Mouse (Mus musculus) kidney, postnatal 0 days (tissue): ENCODE measurements around the gene Cdk14. TPM values are rescaled to one million over a fixed set of nuclear protein-coding genes. Genes with fewer than 3 reads are reported as not detected.
A peak's percentile ranks its signal among the peaks of the same experiment; 100 is the strongest.

Experiments
- ATAC-seq: fragments of 200-750 bp; cut with Nextera tagmentation; replicated peaks from 2 replicates; pipeline ENCODE4 v1.8.0; 2017; ENCODE audit warnings: low read depth, moderate number of reproducible peaks, moderate TSS enrichment, moderate library complexity; ENCODE audit not compliant: low FRiP score
- DNase-seq: peaks from one replicate; pipeline ENCODE4 v3.0.0-alpha.2; 2016; ENCODE audit warnings: low spot score
- H3K27ac ChIP-seq: fragments of 300-500 bp; sonication (generic); 2 replicates; pipeline ENCODE4 v1.5.1; 2014; ENCODE audit warnings: mild to moderate bottlenecking
- H3K27me3 ChIP-seq: fragments of 300-500 bp; sonication (generic); 2 replicates; pipeline ENCODE4 v1.6.1; 2014; ENCODE audit warnings: low read length, mixed read lengths; ENCODE audit not compliant: insufficient read depth
- H3K36me3 ChIP-seq: fragments of 300-500 bp; sonication (generic); 2 replicates; pipeline ENCODE4 v1.6.1; 2014; ENCODE audit warnings: low read length, mixed read lengths; ENCODE audit not compliant: insufficient read depth
- H3K4me1 ChIP-seq: fragments of 300-500 bp; sonication (generic); replicated peaks from 2 replicates; pipeline ENCODE4 v1.6.1; 2014; ENCODE audit warnings: antibody characterized with exemption, low read length, mixed read lengths; ENCODE audit not compliant: insufficient read depth
- H3K4me2 ChIP-seq: fragments of 300-500 bp; sonication (generic); 2 replicates; pipeline ENCODE4 v1.6.1; 2014; ENCODE audit warnings: mild to moderate bottlenecking, low read length, moderate library complexity, mixed read lengths
- H3K4me3 ChIP-seq: fragments of 300-500 bp; sonication (generic); replicated peaks from 2 replicates; pipeline ENCODE4 v1.5.1; 2014; ENCODE audit warnings: low read depth, low read length
- H3K9ac ChIP-seq: fragments of 300-500 bp; sonication (generic); 2 replicates; pipeline ENCODE4 v1.6.1; 2014; ENCODE audit warnings: low read depth, low read length
- H3K9me3 ChIP-seq: fragments of 300-500 bp; sonication (generic); replicated peaks from 2 replicates; pipeline ENCODE4 v1.6.1; 2016; ENCODE audit warnings: low read length, inconsistent platforms, mixed read lengths
- CTCF ChIP-seq: IDR thresholded peaks from 2 replicates; pipeline ENCODE4 v1.5.1; 2016; ENCODE audit warnings: antibody characterized with exemption, low read depth, mild to moderate bottlenecking, moderate library complexity
- WGBS: fragments of 180-500 bp; shearing (Covaris S2); extraction: QIAGEN DNeasy Blood & Tissue Kit; methylation state at CpG from one replicate; pipeline ENCODE4 v1.1.7; 2014; 5-methylcytosine and 5-hydroxymethylcytosine counted together
- polyA plus RNA-seq: library from polyadenylated mRNA; unstranded; fragments of >200 nt; fragmentation: Nextera tagmentation; extraction: Ambion mirVana; gene quantifications from 2 replicates; pipeline ENCODE4 v1.2.1, GENCODE M21; 2015

The Cdk14 gene
- polyA plus RNA-seq, 1 experiment from 2014 or later = 8.8 TPM

DNA sequence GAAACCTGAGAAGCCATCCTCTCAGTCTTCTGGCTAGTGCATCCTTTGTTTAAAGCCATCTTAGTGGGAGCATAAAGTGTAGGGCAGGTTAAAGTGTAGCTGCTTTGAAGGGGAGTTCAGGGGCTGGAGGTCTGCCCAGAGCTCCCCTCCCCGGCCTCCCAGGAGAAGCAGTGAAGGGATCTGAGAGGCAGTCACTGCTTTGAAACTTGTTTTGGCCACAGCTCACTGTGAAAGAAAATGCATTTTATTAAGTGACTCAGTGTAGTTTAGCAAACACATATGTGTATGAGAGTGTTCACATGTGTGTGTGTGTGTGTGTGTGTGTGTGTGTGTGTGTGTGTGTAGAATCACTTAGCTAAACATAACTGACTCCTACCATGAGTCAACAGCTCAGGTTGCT, 554.0 kb downstream of the Cdk14 start:
- TF ChIP-seq CTCF = no peak
- Histone ChIP-seq H3K9ac (no peak overlapping the region), H3K27me3 (no peaks in the 10 kb centered on the region), H3K4me3 (no peak overlapping the region), H3K9me3 (no peaks in the 10 kb centered on the region), H3K36me3 (no peaks in the 10 kb centered on the region), H3K4me1 (peaks cover 3% of the 10 kb centered on the region; the same call in 1 of the 2 replicates), H3K27ac (0 out of 2 replicates have a peak overlapping the region, but pooled peaks have one; percentile 39), H3K4me2 (no peak overlapping the region)
- 14% methylated on average over 1 of the region's 1 CpGs for WGBS
- no peak for DNase-seq
- ATAC-seq = no peak; the same call in 1 of the 2 replicates

DNA sequence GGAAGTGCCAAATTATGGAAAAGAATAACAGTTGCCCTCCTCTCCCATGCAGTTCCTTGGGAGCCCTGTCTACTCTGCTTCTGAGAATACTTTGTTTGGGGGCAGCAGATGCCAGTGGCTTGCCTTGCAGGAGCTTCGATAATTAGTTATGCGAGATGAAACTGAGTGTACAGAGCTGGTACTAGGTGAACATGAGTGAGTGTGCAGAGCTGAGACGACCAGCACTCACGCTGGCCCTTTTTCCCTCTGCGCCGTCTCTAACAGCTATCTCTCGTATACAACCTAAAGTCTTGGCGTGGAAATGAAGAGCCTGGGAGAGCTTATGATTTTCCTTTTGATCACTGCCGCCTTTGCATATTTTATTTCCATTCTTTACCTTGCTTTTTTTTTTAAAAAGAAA, 558.5 kb downstream of the Cdk14 start:
- no peak for DNase-seq
- Histone ChIP-seq H3K9me3 (no peaks in the 10 kb centered on the region), H3K4me2 (no peak overlapping the region), H3K4me3 (no peak overlapping the region), H3K27ac (no peak overlapping the region), H3K36me3 (no peaks in the 10 kb centered on the region), H3K4me1 (0 out of 2 replicates have a peak, but pooled peaks cover 6% of the 10 kb centered on the region), H3K27me3 (no peaks in the 10 kb centered on the region), H3K9ac (no peak overlapping the region)
- no peak for ATAC-seq
- TF ChIP-seq CTCF = no peak
- 86% methylated on average over 9 of the region's 9 CpGs for WGBS

DNA sequence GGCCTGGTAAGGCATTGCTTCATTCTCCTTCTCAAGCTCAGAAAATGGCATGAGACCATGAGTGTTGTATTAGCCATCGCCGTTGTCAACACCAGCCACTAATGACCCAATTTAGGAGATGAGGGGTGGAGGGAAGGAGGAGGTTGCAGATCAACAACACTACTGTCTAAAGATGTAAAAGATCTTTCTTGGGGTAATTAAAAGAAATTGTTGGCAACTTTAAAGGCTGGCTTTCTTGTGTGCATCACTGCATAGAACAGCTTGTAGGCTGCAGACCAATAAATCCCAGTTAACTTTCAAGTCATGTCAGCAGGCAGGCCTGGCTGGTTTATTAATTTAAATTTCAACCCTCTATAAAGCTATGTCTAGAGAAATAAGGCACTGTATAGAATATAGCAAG, 559.0 kb downstream of the Cdk14 start:
- H3K4me3 ChIP-seq = no peak overlapping the region
- 0 out of 2 replicates have a peak, but pooled peaks cover 6% of the 10 kb centered on the region for H3K4me1 ChIP-seq
- H3K9ac ChIP-seq = no peak overlapping the region
- no peaks in the 10 kb centered on the region for H3K9me3 ChIP-seq
- WGBS = 58% methylated on average over 2 of the region's 2 CpGs
- DNase-seq (no peak), ATAC-seq (no peak)
- no peak overlapping the region for H3K27ac ChIP-seq
- H3K36me3 ChIP-seq = no peaks in the 10 kb centered on the region
- no peak for TF ChIP-seq CTCF
- no peak overlapping the region for H3K4me2 ChIP-seq
- no peaks in the 10 kb centered on the region for H3K27me3 ChIP-seq

DNA sequence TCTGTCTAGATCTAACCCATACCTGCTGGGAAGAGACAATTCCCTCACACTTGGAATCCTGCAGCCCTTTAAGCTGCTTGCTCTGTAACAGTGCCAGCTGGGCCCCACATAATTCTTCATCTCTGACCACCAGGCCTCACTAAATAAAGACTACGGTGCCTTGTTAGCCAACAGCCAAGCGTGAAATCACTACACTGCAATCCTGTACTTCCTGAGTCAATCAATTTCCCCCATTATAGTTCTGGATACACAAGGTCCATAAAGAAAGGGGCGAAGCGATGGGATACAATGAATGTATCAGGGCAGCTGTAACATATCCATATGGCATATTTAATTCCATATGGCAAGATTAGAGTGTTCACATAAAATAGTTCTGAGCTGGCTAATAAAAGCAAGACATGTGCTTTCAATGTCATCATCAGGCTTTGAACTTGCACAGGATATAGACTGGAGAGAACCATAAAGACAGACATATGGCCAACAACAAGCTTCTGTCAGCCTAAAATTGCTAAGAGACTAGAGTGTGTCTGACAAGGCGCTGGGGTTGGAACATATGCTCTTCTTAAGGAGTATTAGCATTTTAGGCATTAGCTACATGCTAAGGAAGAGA, 562.0 kb downstream of the Cdk14 start:
- ATAC-seq (no peak; the same call in 1 of the 2 replicates), DNase-seq (peak; percentile 78)
- no peak overlapping the region for H3K4me2 ChIP-seq
- no peak overlapping the region for H3K4me3 ChIP-seq
- no peaks in the 10 kb centered on the region for H3K36me3 ChIP-seq
- 0 out of 2 replicates have a peak, but pooled peaks cover 6% of the 10 kb centered on the region for H3K4me1 ChIP-seq
- no peak for TF ChIP-seq CTCF
- H3K27ac ChIP-seq = no peak overlapping the region
- WGBS = 38% methylated on average over 5 of the region's 5 CpGs
- no peaks in the 10 kb centered on the region for H3K27me3 ChIP-seq
- no peak overlapping the region for H3K9ac ChIP-seq
- H3K9me3 ChIP-seq = no peaks in the 10 kb centered on the region

DNA sequence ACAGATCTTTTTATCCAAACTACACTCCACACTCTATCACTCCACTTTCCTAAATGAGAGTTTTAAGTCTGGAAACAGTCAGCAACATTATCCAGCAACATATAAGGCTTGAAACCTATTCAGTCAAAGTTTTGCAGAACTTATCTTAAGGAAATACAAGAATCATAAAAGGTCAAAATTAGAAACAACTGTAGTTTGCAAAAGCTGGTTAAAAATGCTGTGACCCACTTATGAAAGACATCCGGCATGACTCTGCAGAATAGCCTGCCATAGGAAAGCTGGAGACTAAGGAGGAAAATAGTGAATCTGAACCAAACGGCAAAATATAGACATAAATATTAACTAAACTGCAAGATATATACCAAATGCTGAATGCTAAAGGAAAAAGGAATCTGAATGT, 566.6 kb downstream of the Cdk14 start:
- Histone ChIP-seq H3K4me3 (no peak overlapping the region), H3K27me3 (no peaks in the 10 kb centered on the region), H3K4me2 (no peak overlapping the region), H3K4me1 (0 out of 2 replicates have a peak, but pooled peaks cover 8% of the 10 kb centered on the region), H3K27ac (peak overlapping the region; percentile 84), H3K9ac (no peak overlapping the region), H3K36me3 (no peaks in the 10 kb centered on the region), H3K9me3 (no peaks in the 10 kb centered on the region)
- no peak for ATAC-seq
- 72% methylated on average over 2 of the region's 2 CpGs for WGBS
- no peak for DNase-seq
- TF ChIP-seq CTCF = no peak

DNA sequence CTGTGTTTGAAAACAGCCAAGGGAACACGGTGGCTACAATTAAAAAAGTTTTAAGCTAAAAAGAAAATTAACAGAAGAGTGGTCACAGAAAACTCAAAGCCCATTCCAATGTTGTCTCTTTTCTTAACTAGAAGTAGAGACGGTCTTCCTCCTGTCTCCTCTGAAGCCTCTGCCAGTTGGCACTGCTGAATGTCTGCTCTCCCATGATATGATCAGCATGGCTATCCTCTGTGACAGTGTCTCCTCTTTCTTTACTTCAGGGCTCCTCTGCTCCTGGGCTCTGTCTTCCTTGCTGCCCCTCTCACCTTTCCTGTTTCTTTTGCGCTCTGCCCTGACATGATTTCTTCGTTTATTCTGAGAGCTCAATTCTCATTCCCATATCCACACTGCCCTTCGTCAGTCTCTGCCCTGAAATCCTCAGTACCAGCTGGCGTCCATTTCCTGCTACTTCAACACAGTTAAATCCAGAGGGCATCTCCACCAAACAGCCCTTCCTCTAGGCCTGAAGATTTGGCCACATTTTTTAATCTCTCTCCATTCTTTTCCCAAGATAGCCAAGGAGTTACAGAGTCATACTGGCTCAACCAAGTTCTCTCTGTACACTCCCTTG, 567.3 kb downstream of the Cdk14 start:
- Histone ChIP-seq H3K36me3 (no peaks in the 10 kb centered on the region), H3K4me1 (0 out of 2 replicates have a peak, but pooled peaks cover 5% of the 10 kb centered on the region), H3K4me2 (no peak overlapping the region), H3K9me3 (no peaks in the 10 kb centered on the region), H3K4me3 (no peak overlapping the region), H3K27me3 (no peaks in the 10 kb centered on the region), H3K27ac (peak overlapping the region; percentile 84), H3K9ac (no peak overlapping the region)
- TF ChIP-seq CTCF = no peak
- no peak for ATAC-seq
- no peak for DNase-seq
- WGBS = 57% methylated on average over 6 of the region's 6 CpGs
